ENCODE assay signal across 30 mouse cellular contexts in the genomic region with DNA sequence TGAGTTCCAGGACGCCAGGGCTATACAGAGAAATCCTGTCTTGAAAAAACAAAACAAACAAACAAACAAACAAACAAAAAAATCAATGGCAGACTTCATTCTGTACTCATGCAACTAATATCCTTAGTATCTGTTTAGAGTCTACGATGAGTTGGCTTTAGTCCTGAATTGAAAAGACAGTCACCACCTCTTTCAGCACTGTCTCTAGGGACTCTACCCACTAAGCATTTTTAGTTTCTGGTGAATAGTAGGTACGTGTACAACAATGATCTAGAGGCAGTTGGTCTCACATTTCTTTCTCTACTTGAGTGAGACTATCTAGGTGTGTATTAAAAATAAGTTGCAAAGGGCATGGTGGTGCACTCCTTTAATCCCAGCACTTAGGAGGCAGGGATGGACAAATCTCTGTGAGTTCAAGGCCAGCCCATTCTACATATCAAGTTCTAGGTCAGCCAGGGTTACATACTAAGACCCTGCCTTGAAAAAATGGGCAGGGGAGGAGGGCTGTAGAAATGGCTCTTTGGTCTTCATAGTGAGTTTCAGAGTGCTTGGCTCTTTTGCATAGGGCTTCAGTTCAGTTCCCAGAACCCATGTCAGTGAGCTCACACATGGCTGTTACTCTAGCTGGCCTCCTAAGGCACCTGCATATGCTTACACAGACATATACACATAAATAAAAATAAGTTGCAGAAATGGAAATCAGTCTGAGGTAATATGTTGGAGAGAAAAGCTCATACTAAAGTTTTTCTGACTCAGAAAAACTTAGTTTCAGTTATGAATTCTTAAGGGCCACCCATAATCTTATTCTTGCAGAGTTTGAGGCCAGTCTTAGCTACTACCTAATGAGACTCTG.
"Had no signal": no experiment of that assay in that cellular context is flagged by ENCODE, and none has a peak within 500 bp of the region (broad histone marks: within the 10 kb centered on the region; RNA-seq: fewer than 3 reads in every experiment).

No protein-coding gene starts in this region.

- H3K4me2 ChIP-seq: limb, embryonic 12.5 days; limb, embryonic 13.5 days; limb, embryonic 15.5 days; liver, embryonic 11.5 days; liver, embryonic 12.5 days; liver, embryonic 13.5 days; liver, embryonic 15.5 days; lung, embryonic 14.5 days; lung, embryonic 15.5 days; midbrain, embryonic 11.5 days; midbrain, embryonic 12.5 days; midbrain, embryonic 13.5 days; midbrain, embryonic 15.5 days; neural tube, embryonic 12.5 days; neural tube, embryonic 13.5 days had no signal

- H3K9me3 ChIP-seq: limb, embryonic 10.5 days; limb, embryonic 12.5 days; limb, embryonic 13.5 days; limb, embryonic 15.5 days; liver, embryonic 12.5 days; liver, embryonic 13.5 days; liver, embryonic 15.5 days; lung, embryonic 15.5 days; midbrain, embryonic 10.5 days; midbrain, embryonic 12.5 days; midbrain, embryonic 13.5 days; midbrain, embryonic 15.5 days; neural tube, embryonic 12.5 days; neural tube, embryonic 13.5 days had no signal

- H3K27me3 ChIP-seq: limb, embryonic 12.5 days; limb, embryonic 13.5 days; limb, embryonic 15.5 days; liver, embryonic 12.5 days; liver, embryonic 13.5 days; liver, embryonic 15.5 days; lung, embryonic 15.5 days; megakaryocyte, embryonic 14.5 days; midbrain, embryonic 12.5 days; midbrain, embryonic 13.5 days; midbrain, embryonic 15.5 days; neural tube, embryonic 12.5 days; neural tube, embryonic 13.5 days had no signal

- DNase-seq: left cerebral cortex, postnatal 4 days; liver, embryonic 13.5 days; liver, postnatal 0 days; lung, adult 18-20 months; lung, adult 2 months; lung, embryonic 14.5 days; lung, postnatal 10 days; lung, postnatal 14 days; lung, postnatal 36 days; lung, postnatal 4 days; midbrain, embryonic 14.5 days had no signal

- H3K27ac ChIP-seq: limb, embryonic 10.5 days; limb, embryonic 12.5 days; limb, embryonic 13.5 days; limb, embryonic 15.5 days; liver, embryonic 12.5 days; liver, embryonic 13.5 days; liver, embryonic 14.5 days; liver, embryonic 15.5 days; lung, embryonic 15.5 days; macrophage; midbrain, embryonic 10.5 days; midbrain, embryonic 12.5 days; midbrain, embryonic 13.5 days; midbrain, embryonic 15.5 days; neural tube, embryonic 12.5 days; neural tube, embryonic 13.5 days had no signal

- H3K4me3 ChIP-seq: limb, embryonic 10.5 days; limb, embryonic 12.5 days; limb, embryonic 13.5 days; limb, embryonic 15.5 days; liver, embryonic 12.5 days; liver, embryonic 13.5 days; liver, embryonic 15.5 days; lung, embryonic 15.5 days; megakaryocyte, embryonic 14.5 days; midbrain, embryonic 10.5 days; midbrain, embryonic 12.5 days; midbrain, embryonic 13.5 days; midbrain, embryonic 15.5 days; myocyte; neural tube, embryonic 12.5 days; neural tube, embryonic 13.5 days had no signal

- H3K9ac ChIP-seq: limb, embryonic 12.5 days; limb, embryonic 13.5 days; limb, embryonic 15.5 days; liver, embryonic 12.5 days; liver, embryonic 13.5 days; liver, embryonic 14.5 days; liver, embryonic 15.5 days; liver, postnatal 0 days; lung, embryonic 14.5 days; lung, embryonic 15.5 days; midbrain, embryonic 12.5 days; midbrain, embryonic 13.5 days; midbrain, embryonic 15.5 days; neural tube, embryonic 12.5 days; neural tube, embryonic 13.5 days had no signal

- H3K4me1 ChIP-seq: limb, embryonic 10.5 days; limb, embryonic 12.5 days; liver, embryonic 13.5 days; midbrain, embryonic 10.5 days; midbrain, embryonic 12.5 days; midbrain, embryonic 13.5 days; midbrain, embryonic 15.5 days; neural tube, embryonic 12.5 days; neural tube, embryonic 13.5 days had no signal

- H3K36me3 ChIP-seq: liver, embryonic 13.5 days; midbrain, embryonic 15.5 days; neural tube, embryonic 12.5 days had no signal
